Mouse (Mus musculus) lung, adult 2 months (tissue): Measurements from ENCODE around the gene Elmsan1.

Source experiments
- CTCF ChIP-seq: fragments of 200-500 bp; IDR thresholded peaks from 2 replicates; pipeline ENCODE4 v1.5.1; 2011; ENCODE audit warnings: mild to moderate bottlenecking, low read length, control low read depth; ENCODE audit not compliant: insufficient read depth
- POLR2A ChIP-seq: fragments of 200-500 bp; IDR thresholded peaks from 2 replicates; pipeline ENCODE4 v1.6.1; 2011; ENCODE audit warnings: low read depth, mild to moderate bottlenecking, control low read depth, low read length, borderline replicate concordance; ENCODE audit errors: extremely low read depth

DNA sequence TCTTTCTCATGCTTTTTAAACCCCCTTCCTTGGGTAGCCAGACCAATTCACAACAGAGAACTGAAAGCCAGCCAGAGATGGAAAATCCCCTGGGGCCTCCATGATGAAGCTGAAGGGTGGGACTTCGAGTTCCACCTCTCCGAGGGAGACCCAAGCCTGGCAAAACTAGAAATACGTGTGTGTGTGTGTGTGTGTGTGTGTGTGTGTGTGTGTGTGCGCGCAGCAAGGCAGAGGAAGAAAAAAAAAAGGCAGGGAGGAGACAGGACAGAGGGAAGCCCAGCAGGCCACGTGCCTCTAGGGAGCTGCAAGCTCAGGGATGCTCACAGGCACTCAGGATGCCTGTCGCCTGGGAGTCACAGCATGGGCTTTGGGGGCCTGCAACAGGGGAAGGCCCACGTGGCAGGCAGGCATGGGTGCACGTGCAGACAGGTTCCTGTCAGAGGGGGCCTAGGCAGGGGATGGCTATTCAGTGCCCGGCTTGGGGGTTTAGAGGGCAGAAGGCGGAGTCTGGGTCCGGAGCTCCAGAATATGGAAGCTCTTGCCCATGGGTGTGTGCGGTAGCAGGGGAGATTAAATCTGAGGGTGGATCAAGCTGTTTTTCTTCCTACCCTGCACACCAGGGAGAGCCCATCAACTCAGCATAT lies 42.4 kb downstream of the Elmsan1 start:
- TF ChIP-seq CTCF (no peak), POLR2A (no peak)
